Mouse (Mus musculus) liver, embryonic 13.5 days (tissue): ENCODE results near the gene Olfr56. TPM values are rescaled to one million over a fixed set of nuclear protein-coding genes. Genes with fewer than 3 reads are reported as not detected.
"Not testable (repeated sequence)": the region's sequence is repeated elsewhere in the genome, so short reads cannot be mapped to it uniquely, and the experiment has no call there.

ENCODE experiments used
- ATAC-seq: fragments of 200-750 bp; cut with Nextera tagmentation; 2 replicates; pipeline ENCODE4 v1.8.0; 2017; ENCODE audit warnings: low read depth, mild to moderate bottlenecking, moderate number of reproducible peaks, moderate library complexity
- DNase-seq: peaks from one replicate; pipeline ENCODE4 v3.0.0; 2022
- H3K27ac ChIP-seq: fragments of 300-500 bp; sonication (generic); 2 replicates; pipeline ENCODE4 v1.5.1; 2015; ENCODE audit warnings: moderate library complexity, mild to moderate bottlenecking, inconsistent platforms
- H3K27me3 ChIP-seq: fragments of 300-500 bp; sonication (generic); 2 replicates; pipeline ENCODE4 v1.6.1; 2015; ENCODE audit warnings: mild to moderate bottlenecking, inconsistent platforms
- H3K36me3 ChIP-seq: fragments of 300-500 bp; sonication (generic); 2 replicates; pipeline ENCODE4 v1.6.1; 2015; ENCODE audit warnings: mild to moderate bottlenecking, inconsistent platforms
- H3K4me1 ChIP-seq: fragments of 300-500 bp; sonication (generic); replicated peaks from 2 replicates; pipeline ENCODE4 v1.6.1; 2015; ENCODE audit warnings: inconsistent platforms
- H3K4me2 ChIP-seq: fragments of 300-500 bp; sonication (generic); 2 replicates; pipeline ENCODE4 v1.6.1; 2015; ENCODE audit warnings: inconsistent platforms, mild to moderate bottlenecking, moderate library complexity
- H3K4me3 ChIP-seq: fragments of 300-500 bp; sonication (generic); replicated peaks from 2 replicates; pipeline ENCODE4 v1.5.1; 2015; ENCODE audit warnings: mild to moderate bottlenecking, inconsistent platforms
- H3K9ac ChIP-seq: fragments of 300-500 bp; sonication (generic); 2 replicates; pipeline ENCODE4 v1.6.1; 2015; ENCODE audit warnings: mild to moderate bottlenecking, inconsistent platforms
- H3K9me3 ChIP-seq: fragments of 300-500 bp; sonication (generic); replicated peaks from 2 replicates; pipeline ENCODE4 v1.6.1; 2016; ENCODE audit warnings: inconsistent platforms
- WGBS: fragments of 180-500 bp; shearing (Covaris S2); methylation state at CpG from one replicate; pipeline ENCODE4 v1.1.7; 2015; ENCODE audit not compliant: insufficient replicate concordance; 5-methylcytosine and 5-hydroxymethylcytosine counted together
- polyA plus RNA-seq: library from polyadenylated mRNA; unstranded; fragments of >200 nt; fragmentation: Nextera tagmentation; extraction: Ambion mirVana; gene quantifications from 2 replicates; pipeline ENCODE4 v1.2.1, GENCODE M21; 2015

The Olfr56 gene
- polyA plus RNA-seq, 1 experiment from 2014 or later: 0.05 TPM

GRCm38 (mm10) chr11:49114774-49115173 lies 136.1 kb downstream of the Olfr56 start, which contains the start of gene Olfr1396:
Gene Olfr1396, minus strand, starts transcription at chr11:49114874.
- Histone ChIP-seq H3K4me1 (no peaks in the 10 kb centered on the region), H3K4me3 (no peak within 1 kb of the TSS), H3K27ac (no peak within 1 kb of the TSS), H3K4me2 (no peak within 1 kb of the TSS), H3K9me3 (no peaks in the 10 kb centered on the region), H3K27me3 (no peaks in the 10 kb centered on the region), H3K9ac (no peak within 1 kb of the TSS), H3K36me3 (no peaks in the 10 kb centered on the region)
- DNase-seq (no peak), ATAC-seq (no peak)

DNA sequence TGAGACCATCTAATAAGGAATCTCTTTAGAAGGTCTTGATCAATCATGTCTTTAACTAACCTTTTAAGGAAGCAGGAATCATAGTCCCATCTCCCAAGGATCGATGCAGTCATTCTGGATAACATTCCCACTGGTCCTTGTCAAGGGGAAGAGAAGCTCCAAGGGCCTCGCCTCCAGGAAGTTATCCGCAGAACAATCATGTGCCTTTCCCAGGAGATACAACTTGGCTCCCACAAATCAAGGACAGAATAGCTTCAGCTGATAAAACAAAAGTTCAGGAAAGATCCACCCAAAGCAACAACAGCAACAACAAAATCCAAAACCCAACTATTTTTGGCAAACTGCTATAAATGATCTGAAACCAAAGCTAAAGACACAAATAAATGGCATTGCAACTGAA lies 140.9 kb downstream of the Olfr56 start:
- DNase-seq: no peak
- Histone ChIP-seq H3K4me3 (no peak overlapping the region), H3K36me3 (no peaks in the 10 kb centered on the region), H3K4me2 (no peak overlapping the region), H3K9me3 (no peaks in the 10 kb centered on the region), H3K4me1 (peaks cover 11% of the 10 kb centered on the region; the same call in 1 of the 2 replicates), H3K9ac (no peak overlapping the region), H3K27ac (no peak overlapping the region), H3K27me3 (no peaks in the 10 kb centered on the region)
- 47% methylated on average over 3 of the region's 3 CpGs for WGBS
- ATAC-seq: no peak

DNA sequence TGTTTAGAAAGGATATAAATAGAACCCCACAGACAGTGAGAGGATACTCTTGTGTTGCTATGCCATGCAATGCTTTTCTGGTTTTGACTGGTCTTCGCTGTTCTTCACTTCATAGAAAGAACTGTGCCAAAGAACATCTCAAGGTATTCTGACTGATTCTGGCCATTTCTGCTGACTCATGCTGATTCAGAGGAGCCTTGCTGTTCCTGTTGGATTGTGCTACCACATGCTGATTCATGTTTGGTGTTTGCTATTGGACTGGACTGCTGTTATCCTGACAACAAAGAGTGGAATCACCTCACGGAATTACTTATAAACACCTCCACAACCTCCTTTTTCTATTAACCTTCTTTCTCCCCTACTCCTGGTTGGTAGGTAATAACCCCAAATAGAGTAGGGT lies 145.5 kb downstream of the Olfr56 start:
- WGBS: 71% methylated on average over 2 of the region's 2 CpGs
- Histone ChIP-seq H3K9me3 (no peaks in the 10 kb centered on the region), H3K9ac (no peak overlapping the region), H3K27me3 (no peaks in the 10 kb centered on the region), H3K27ac (peak overlapping the region; percentile 31), H3K4me3 (no peak overlapping the region), H3K4me2 (no peak overlapping the region), H3K36me3 (no peaks in the 10 kb centered on the region), H3K4me1 (peaks cover 11% of the 10 kb centered on the region)
- ATAC-seq (peak; percentile 65), DNase-seq (no peak)

GRCm38 (mm10) chr11:49141974-49142373 lies 163.3 kb downstream of the Olfr56 start, which contains the start of gene Olfr1395:
Gene Olfr1395, plus strand, starts transcription at chr11:49142274.
- H3K4me3 ChIP-seq: no peak within 1 kb of the TSS
- ATAC-seq (no peak), DNase-seq (no peak)
- WGBS: 77% methylated on average over 6 of the region's 6 CpGs
- no peak within 1 kb of the TSS for H3K4me2 ChIP-seq
- H3K9me3 ChIP-seq: no peaks in the 10 kb centered on the region
- no peaks in the 10 kb centered on the region for H3K4me1 ChIP-seq
- H3K27me3 ChIP-seq: no peaks in the 10 kb centered on the region
- H3K36me3 ChIP-seq: no peaks in the 10 kb centered on the region
- no peak within 1 kb of the TSS for H3K27ac ChIP-seq
- no peak within 1 kb of the TSS for H3K9ac ChIP-seq

DNA sequence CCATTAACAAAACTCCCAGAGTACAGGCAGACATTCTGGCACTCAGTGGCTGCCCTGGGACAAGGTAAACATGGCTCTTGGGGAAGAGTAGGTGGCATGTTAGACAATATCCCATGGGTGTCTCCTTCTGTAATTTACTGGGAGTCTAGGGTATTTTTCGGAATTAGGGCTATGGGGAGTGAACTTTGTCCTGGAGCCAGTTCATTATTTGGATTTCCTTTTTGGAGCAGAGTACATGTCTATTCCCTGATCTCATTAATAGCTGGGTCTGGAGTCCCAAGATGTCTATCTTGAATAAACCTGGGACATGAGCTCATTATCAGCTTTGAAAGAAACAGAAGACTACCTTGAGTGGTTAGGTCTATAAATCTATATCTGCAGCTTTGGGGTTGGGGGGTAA lies 175.4 kb downstream of the Olfr56 start, which contains the start of gene Olfr1394:
TSS of gene Olfr1394 (plus strand) at position 301 of the 400 bp plus-strand sequence.
- no peaks in the 10 kb centered on the region for H3K36me3 ChIP-seq
- no peaks in the 10 kb centered on the region for H3K4me1 ChIP-seq
- ATAC-seq (no peak), DNase-seq (no peak)
- H3K27ac ChIP-seq: no peak within 1 kb of the TSS
- H3K4me2 ChIP-seq: no peak within 1 kb of the TSS
- no peaks in the 10 kb centered on the region for H3K9me3 ChIP-seq
- 59% methylated on average over 1 of the region's 1 CpGs for WGBS
- no peak within 1 kb of the TSS for H3K4me3 ChIP-seq
- no peaks in the 10 kb centered on the region for H3K27me3 ChIP-seq
- H3K9ac ChIP-seq: no peak within 1 kb of the TSS

DNA sequence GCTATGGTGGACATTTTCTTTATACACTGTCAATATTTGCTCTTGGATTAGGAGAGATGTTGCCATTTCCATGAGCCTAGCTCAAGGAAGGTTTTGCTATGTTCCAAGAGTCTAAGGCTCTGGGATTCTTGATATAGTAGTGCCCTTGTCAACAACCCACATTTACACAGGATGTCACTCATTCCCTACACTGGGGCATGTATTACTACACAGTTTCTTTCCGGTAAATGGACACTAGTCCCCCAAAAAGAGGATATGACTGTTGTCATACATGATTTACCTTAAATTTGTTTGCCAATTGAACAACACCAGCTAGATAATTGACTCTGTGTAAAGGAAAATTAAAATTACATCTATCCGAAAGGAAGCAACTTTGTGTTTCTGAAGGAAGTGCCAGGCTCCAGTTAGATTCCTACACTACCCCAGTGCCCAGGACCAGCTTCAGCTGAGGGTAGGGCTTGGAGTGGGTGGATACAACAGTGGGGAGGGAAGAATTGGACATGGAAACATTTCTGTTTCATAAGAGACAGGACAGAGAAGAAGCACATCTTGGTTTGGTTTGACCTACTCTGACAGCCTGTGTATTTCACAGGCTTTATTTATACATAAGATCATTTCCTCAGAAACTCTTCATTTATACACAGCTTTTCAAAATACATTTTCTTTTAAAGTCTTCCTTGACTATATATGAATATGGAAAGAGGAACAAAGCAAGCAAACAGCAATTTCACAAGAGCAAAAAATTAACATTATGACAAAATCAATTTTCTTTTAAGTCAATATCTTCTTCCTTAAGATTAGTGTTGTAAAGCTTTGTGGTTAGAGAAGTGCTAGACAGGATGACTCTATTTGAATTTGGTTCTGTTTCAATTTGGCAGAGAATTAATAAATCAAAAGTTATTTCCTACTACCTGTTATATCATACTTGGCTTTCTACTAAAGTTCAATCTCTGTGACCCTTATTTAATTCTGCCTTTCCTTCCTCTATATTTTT lies 178.4 kb downstream of the Olfr56 start:
- ATAC-seq: no peak
- Histone ChIP-seq H3K4me1 (no peaks in the 10 kb centered on the region), H3K9ac (no peak overlapping the region), H3K9me3 (no peaks in the 10 kb centered on the region), H3K36me3 (no peaks in the 10 kb centered on the region), H3K4me2 (no peak overlapping the region), H3K27me3 (no peaks in the 10 kb centered on the region), H3K27ac (no peak overlapping the region), H3K4me3 (no peak overlapping the region)
- no peak for DNase-seq
- 64% methylated on average over 2 of the region's 2 CpGs for WGBS

DNA sequence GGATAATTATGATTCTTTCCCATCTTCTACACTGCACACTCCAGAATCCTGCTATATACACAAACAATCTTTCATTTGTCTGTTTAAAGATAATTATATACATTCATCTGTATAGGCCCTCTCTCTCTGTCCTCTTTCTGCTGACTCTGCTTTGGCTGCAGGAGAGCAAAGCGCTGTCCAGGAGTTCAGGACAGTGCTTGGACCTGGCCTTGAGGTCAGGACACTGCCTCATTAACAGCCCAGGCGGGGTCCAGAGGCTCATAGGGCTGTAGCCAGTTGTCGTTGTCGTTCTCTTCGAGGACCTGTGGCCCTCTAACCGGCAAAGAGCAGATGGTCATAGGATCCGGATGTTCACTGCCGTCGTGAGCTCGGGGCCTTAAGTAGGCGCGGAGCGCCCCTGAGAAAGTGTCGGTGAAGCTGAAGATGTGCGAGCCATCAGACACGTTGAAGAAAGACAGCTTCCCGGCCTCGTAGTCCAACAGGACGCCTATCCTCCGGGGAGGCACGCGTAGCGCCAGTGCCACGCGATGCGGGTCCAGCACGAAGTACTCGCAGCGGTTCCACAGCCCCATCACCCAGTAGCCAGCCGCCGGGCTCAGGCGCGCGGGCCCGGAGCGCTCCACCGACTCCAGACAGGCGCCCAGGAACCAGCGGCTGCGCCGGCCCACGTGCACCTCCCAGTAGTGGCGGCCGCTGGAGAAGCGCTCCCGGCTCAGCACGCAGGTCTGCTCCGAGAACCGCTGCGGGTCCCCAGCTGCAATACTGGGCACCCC lies 190.3 kb downstream of the Olfr56 start:
- no peak overlapping the region for H3K9ac ChIP-seq

DNA sequence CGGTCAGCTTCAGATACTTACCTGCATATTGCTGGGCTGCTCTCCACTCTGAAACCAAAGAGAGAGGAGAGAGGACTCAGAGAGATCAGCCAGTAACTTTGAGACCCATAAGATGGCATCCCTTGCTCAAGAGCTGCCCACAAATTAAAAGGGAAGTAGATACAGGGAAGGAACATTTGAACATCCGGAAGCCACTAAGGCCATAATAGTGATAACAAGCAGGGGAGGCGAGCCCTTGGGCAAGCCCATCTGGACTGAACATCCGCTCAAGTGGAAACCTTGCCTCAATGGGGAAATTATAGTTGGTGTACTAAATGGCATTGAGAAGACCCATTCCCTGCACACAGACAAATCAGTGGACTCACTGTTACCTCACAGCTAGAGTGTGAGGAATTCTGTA lies 191.9 kb downstream of the Olfr56 start:
- Histone ChIP-seq H3K9ac (no peak overlapping the region), H3K4me2 (no peak overlapping the region), H3K4me1 (peaks cover 16% of the 10 kb centered on the region; the same call in 1 of the 2 replicates), H3K36me3 (no peaks in the 10 kb centered on the region), H3K27me3 (peaks cover 21% of the 10 kb centered on the region), H3K9me3 (peaks cover 4% of the 10 kb centered on the region; the same call in 1 of the 2 replicates), H3K4me3 (no peak overlapping the region), H3K27ac (no peak overlapping the region)
- ATAC-seq (no peak), DNase-seq (no peak)
- 37% methylated on average over 4 of the region's 4 CpGs for WGBS

More for the DNA sequence above, 190.3 kb downstream of the Olfr56 start:
- DNase-seq (no peak), ATAC-seq (no peak)
- Histone ChIP-seq H3K4me3 (peak overlapping the region; percentile 16; the same call in 1 of the 2 replicates), H3K4me2 (peak overlapping the region; percentile 48), H3K27ac (no peak overlapping the region), H3K4me1 (0 out of 2 replicates have a peak, but pooled peaks cover 7% of the 10 kb centered on the region), H3K36me3 (no peaks in the 10 kb centered on the region), H3K9me3 (peaks cover 4% of the 10 kb centered on the region; the same call in 1 of the 2 replicates), H3K27me3 (peaks cover 21% of the 10 kb centered on the region)
- WGBS: 15% methylated on average over 50 of the region's 50 CpGs

DNA sequence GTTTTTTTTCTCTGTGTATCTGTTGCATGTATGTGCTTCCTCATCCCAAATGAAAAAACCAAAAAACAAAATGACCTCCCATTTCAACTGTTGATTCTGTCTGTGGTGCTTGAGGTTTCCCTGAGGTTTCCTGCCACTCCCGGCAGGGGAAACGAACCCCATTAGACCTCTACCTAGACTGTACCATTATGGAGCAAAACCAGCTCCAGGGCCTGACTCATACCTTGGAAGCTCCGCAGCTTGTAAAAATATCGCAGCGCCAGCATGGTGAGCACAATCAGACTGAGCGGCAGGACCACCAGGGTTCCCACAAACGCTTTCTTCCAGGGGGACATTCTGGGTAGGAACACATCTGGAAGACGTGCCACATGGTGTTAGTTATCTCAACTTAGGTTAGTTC lies 196.7 kb downstream of the Olfr56 start:
- ATAC-seq: no peak
- WGBS: 15% methylated on average over 8 of the region's 8 CpGs

GRCm38 (mm10) chr11:49176047-49176779 lies 197.5 kb downstream of the Olfr56 start:
- H3K36me3 ChIP-seq, H3K27me3 ChIP-seq, H3K27ac ChIP-seq, H3K9me3 ChIP-seq, H3K4me3 ChIP-seq, DNase-seq, ATAC-seq, H3K9ac ChIP-seq, H3K4me2 ChIP-seq: not testable (repeated sequence)
- WGBS: 54% methylated on average over 4 of the region's 4 CpGs
- peaks cover 15% of the 10 kb centered on the region; the same call in 1 of the 2 replicates for H3K4me1 ChIP-seq

More for the DNA sequence above, 196.7 kb downstream of the Olfr56 start:
- Histone ChIP-seq H3K9me3 (no peaks in the 10 kb centered on the region), H3K4me2 (no peak overlapping the region), H3K27ac (no peak overlapping the region), H3K9ac (no peak overlapping the region), H3K27me3 (no peaks in the 10 kb centered on the region), H3K36me3 (no peaks in the 10 kb centered on the region), H3K4me1 (peaks cover 15% of the 10 kb centered on the region; the same call in 1 of the 2 replicates), H3K4me3 (no peak overlapping the region)
- no peak for DNase-seq
